Comparison of ENCODE assay signal across 8 mouse cellular contexts in genomic region chr8:3515260-3515671, GRCm38 (mm10). TPM values are rescaled to one million over a fixed set of nuclear protein-coding genes. Genes with fewer than 3 reads are reported as not detected.
DNase-seq lines count a peak whose midpoint lies in the region; ATAC-seq and TF ChIP-seq lines count a peak whose summit lies in the region.

Gene Pnpla6, plus strand, starts transcription at chr8:3515384.

- peak within 1 kb of the TSS; percentile 67 for H3K4me2 ChIP-seq in forebrain, embryonic 14.5 days (ENCODE audit: low read length)
- peak within 1 kb of the TSS; percentile 98 for H3K4me2 ChIP-seq in liver, embryonic 15.5 days
- H3K4me2 ChIP-seq in neural tube, embryonic 12.5 days (replicated peaks), result peak within 1 kb of the TSS; percentile 94
- H3K4me2 ChIP-seq in stomach, postnatal 0 days (replicated peaks; ENCODE audit: low read depth), result peak within 1 kb of the TSS; percentile 96

- peak within 1 kb of the TSS; percentile 59 for H3K9ac ChIP-seq in forebrain, embryonic 14.5 days (ENCODE audit: low read length)
- peak within 1 kb of the TSS; percentile 70 for H3K9ac ChIP-seq in liver, embryonic 15.5 days
- H3K9ac ChIP-seq in neural tube, embryonic 12.5 days, result peak within 1 kb of the TSS; percentile 60
- peak within 1 kb of the TSS; percentile 61 for H3K9ac ChIP-seq in stomach, postnatal 0 days (ENCODE audit: low read length)

- ATAC-seq in forebrain, embryonic 14.5 days, result peak; percentile 77
- ATAC-seq in liver, embryonic 15.5 days (ENCODE audit: insufficient read depth), result peak; percentile 49
- ATAC-seq in neural tube, embryonic 12.5 days (ENCODE audit: low FRiP score, low read depth), result peak; percentile 64
- peak; percentile 74 for ATAC-seq in stomach, postnatal 0 days (ENCODE audit: low FRiP score, low TSS enrichment)

- H3K4me1 ChIP-seq in forebrain, embryonic 14.5 days (ENCODE audit: control insufficient read depth, insufficient read depth, low read length), result no peaks in the 10 kb centered on the region
- peaks cover 42% of the 10 kb centered on the region for H3K4me1 ChIP-seq in liver, embryonic 15.5 days (replicated peaks)
- H3K4me1 ChIP-seq in neural tube, embryonic 12.5 days, result peaks cover 3% of the 10 kb centered on the region
- 0 out of 2 replicates have a peak, but pooled peaks cover 3% of the 10 kb centered on the region for H3K4me1 ChIP-seq in stomach, postnatal 0 days (replicated peaks; ENCODE audit: control insufficient read depth, insufficient read depth)

- no peak; the same call in 1 of the 2 replicates for TF ChIP-seq CTCF in stomach, postnatal 0 days (IDR thresholded peaks at IDR 0.05; ENCODE audit: low read depth)

- under 1% methylated on average over 25 of the region's 25 CpGs for WGBS in forebrain, embryonic 14.5 days
- under 1% methylated on average over 25 of the region's 25 CpGs for WGBS in liver, embryonic 15.5 days (ENCODE audit: insufficient replicate concordance)
- WGBS in neural tube, embryonic 12.5 days, result under 1% methylated on average over 25 of the region's 25 CpGs
- WGBS in stomach, postnatal 0 days, result under 1% methylated on average over 25 of the region's 25 CpGs

- H3K4me3 ChIP-seq in forebrain, embryonic 14.5 days (ENCODE audit: low read depth, low read length), result peak within 1 kb of the TSS; percentile 32
- peak within 1 kb of the TSS; percentile 86 for H3K4me3 ChIP-seq in liver, embryonic 15.5 days (replicated peaks)
- peak within 1 kb of the TSS; percentile 56 for H3K4me3 ChIP-seq in neural tube, embryonic 12.5 days
- H3K4me3 ChIP-seq in stomach, postnatal 0 days (ENCODE audit: low read depth, low read length), result peak within 1 kb of the TSS; percentile 59

- peak within 1 kb of the TSS; percentile 58 for H3K27ac ChIP-seq in forebrain, embryonic 14.5 days (ENCODE audit: low read depth, low read length)
- H3K27ac ChIP-seq in liver, embryonic 15.5 days (replicated peaks), result peak within 1 kb of the TSS; percentile 86
- H3K27ac ChIP-seq in neural tube, embryonic 12.5 days, result no peak within 1 kb of the TSS
- peak within 1 kb of the TSS; percentile 76 for H3K27ac ChIP-seq in stomach, postnatal 0 days (replicated peaks)

- H3K9me3 ChIP-seq in forebrain, embryonic 14.5 days (replicated peaks; ENCODE audit: control insufficient read depth, low read length), result no peaks in the 10 kb centered on the region
- no peaks in the 10 kb centered on the region for H3K9me3 ChIP-seq in liver, embryonic 15.5 days (replicated peaks)
- no peaks in the 10 kb centered on the region for H3K9me3 ChIP-seq in neural tube, embryonic 12.5 days
- no peaks in the 10 kb centered on the region for H3K9me3 ChIP-seq in stomach, postnatal 0 days (ENCODE audit: control insufficient read depth, low read length)

- intact Hi-C loops in heart, postnatal 10 days (cut with DNase I), result loop anchor here (10.0 kb wide), 1 partner anchor 1100 kb away; the partner anchor contains the start of gene Zfp958

- peaks cover 38% of the 10 kb centered on the region for H3K36me3 ChIP-seq in forebrain, embryonic 14.5 days (ENCODE audit: control insufficient read depth, insufficient read depth, low read length)
- 0 out of 2 replicates have a peak, but pooled peaks cover 17% of the 10 kb centered on the region for H3K36me3 ChIP-seq in liver, embryonic 15.5 days (replicated peaks)
- H3K36me3 ChIP-seq in neural tube, embryonic 12.5 days, result peaks cover 37% of the 10 kb centered on the region
- H3K36me3 ChIP-seq in stomach, postnatal 0 days (ENCODE audit: control insufficient read depth, insufficient read depth, low read length), result peaks cover 8% of the 10 kb centered on the region; the same call in 1 of the 2 replicates

- no peaks in the 10 kb centered on the region for H3K27me3 ChIP-seq in forebrain, embryonic 14.5 days (replicated peaks; ENCODE audit: control insufficient read depth, insufficient read depth, low read length)
- H3K27me3 ChIP-seq in liver, embryonic 15.5 days, result no peaks in the 10 kb centered on the region
- no peaks in the 10 kb centered on the region for H3K27me3 ChIP-seq in neural tube, embryonic 12.5 days (replicated peaks)
- H3K27me3 ChIP-seq in stomach, postnatal 0 days (ENCODE audit: control insufficient read depth, insufficient read depth, low read length), result no peaks in the 10 kb centered on the region

- TF ChIP-seq EP300 in stomach, postnatal 0 days (optimal IDR thresholded peaks at IDR 0.05), result no peak

- DNase-seq in ES-CJ7 (ENCODE audit: low read depth, low spot score), result peak; percentile 82
- DNase-seq in cerebellum, adult 11-12 months, result peak; percentile 90
- DNase-seq in forebrain, embryonic 14.5 days (ENCODE audit: low spot score), result peak; percentile 90
- peak; percentile 92 for DNase-seq in heart, postnatal 10 days
- peak; percentile 92 to 94 for DNase-seq in kidney, postnatal 4 days
- peak; percentile 93 for DNase-seq in stomach, postnatal 0 days (ENCODE audit: low spot score)

RNA-seq across cellular contexts. Expression of gene Pnpla6, which starts in this region (rescaled TPM):
- 16.7 and 20.7 TPM in 2 replicates for polyA plus RNA-seq in forebrain, embryonic 14.5 days (2014; fragmentation: Nextera tagmentation; extraction: Ambion mirVana)
- total RNA-seq in heart, postnatal 10 days (2021), result 10 to 100 TPM; 12.9 to 13.8 TPM
- polyA plus RNA-seq in liver, embryonic 15.5 days (2015; fragmentation: Nextera tagmentation; extraction: Ambion mirVana), result 9.2 and 11.9 TPM in 2 replicates
- 31.2 and 33.9 TPM in 2 replicates for polyA plus RNA-seq in neural tube, embryonic 12.5 days (2016; fragmentation: Nextera tagmentation; extraction: Ambion mirVana)
- polyA plus RNA-seq in stomach, postnatal 0 days (2015; fragmentation: Nextera tagmentation; extraction: Ambion mirVana), result 15.4 and 16.0 TPM in 2 replicates

Comparison
In these comparisons a context has a peak if more than half of its experiments do, and no peak if none do; other contexts are left out.
1. H3K4me3 ChIP-seq: peak in every context shown above with its lines; median percentile 86 in liver, embryonic 15.5 days; 59 in stomach, postnatal 0 days; 56 in neural tube, embryonic 12.5 days; 32 in forebrain, embryonic 14.5 days.